Mouse (Mus musculus) frontal cortex, adult (tissue): ENCODE data around the gene Gm16430.
"Not testable (repeated sequence)": the region's sequence is repeated elsewhere in the genome, so short reads cannot be mapped to it uniquely, and the experiment has no call there.

Source experiments
- ATAC-seq: cut with Nextera tagmentation; 2 replicates; pipeline ENCODE4 v1.9.2; 2017; ENCODE audit warnings: mild to moderate bottlenecking, moderate library complexity, mixed read lengths; ENCODE audit not compliant: low TSS enrichment

Gene Gm16430

DNA sequence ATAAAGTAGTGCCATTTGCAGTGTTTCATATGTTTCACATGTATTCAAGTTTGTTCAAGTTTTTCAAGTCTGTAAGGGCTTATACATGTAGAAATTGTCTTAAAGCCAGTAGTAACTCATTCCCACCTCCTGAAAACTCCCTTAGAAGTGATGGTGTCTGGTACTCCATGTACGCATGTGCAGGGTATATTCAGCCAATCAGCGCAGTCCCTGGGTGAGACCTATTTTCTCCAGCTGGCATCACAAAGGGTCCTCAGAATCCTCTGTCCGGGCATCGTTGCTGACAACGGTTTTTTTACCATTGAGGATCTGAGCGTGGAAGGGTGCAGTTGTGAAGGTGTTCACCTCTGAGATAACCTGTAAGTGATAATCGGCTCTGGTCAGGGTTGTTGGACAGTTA is at the start of gene Gm16430:
Gene Gm16430, plus strand, starts transcription at position 301 of the 400 bp plus-strand sequence.
- ATAC-seq, result not testable (repeated sequence)
